Mouse (Mus musculus) left cerebral cortex, postnatal 25 days (tissue): ENCODE measurements around the gene Acvrl1. TPM values are rescaled to one million over a fixed set of nuclear protein-coding genes. Genes with fewer than 3 reads are reported as not detected.

Experiments
- DNase-seq, 2 experiments: peaks; one replicate each; pipeline ENCODE4 v3.0.0; 2022; ENCODE audit warnings: low spot score in 2 of 2, mixed read lengths in 1 of 2
- intact Hi-C: fragments of 180-260 bp; cut with DNase I; formaldehyde crosslinking; loops from one replicate; pipeline ENCODE4 v1.15.1; 2025
- total RNA-seq, 2 experiments: library from RNA; stranded (reverse); gene quantifications; 2 replicates each; pipeline ENCODE4 v1.2.3; 2021

The Acvrl1 gene
- total RNA-seq, 2 experiments from 2014 or later: 12.3 to 12.5 TPM

- intact Hi-C loops: no loop called here
Measured at GRCm38 (mm10) chr15:101163056-101163458, 34.7 kb downstream of the Acvrl1 start.

DNA sequence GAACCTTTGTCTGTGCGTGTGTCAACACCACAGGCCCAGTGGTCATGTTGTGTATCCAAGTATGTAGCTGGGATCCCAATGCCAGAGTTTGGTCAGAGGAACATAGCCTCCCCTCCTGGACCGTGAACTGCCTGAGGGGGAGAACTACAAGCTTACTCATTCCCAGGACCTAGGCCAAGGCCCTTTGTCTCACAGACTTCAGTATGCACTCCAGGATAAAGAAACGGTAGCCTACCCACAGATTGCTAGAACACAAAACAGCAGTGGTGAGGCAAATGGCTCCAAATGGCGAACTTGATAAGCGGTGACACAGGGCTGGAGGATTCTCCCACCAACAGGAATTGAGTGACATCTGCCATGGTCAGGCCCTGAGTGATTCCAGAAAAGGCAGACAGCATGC, 35.5 kb downstream of the Acvrl1 start:
- intact Hi-C loops: no loop called here
- no peak for DNase-seq

More at GRCm38 (mm10) chr15:101163056-101163458, 34.7 kb downstream of the Acvrl1 start:
- DNase-seq: peak in 1 of 2 experiments; percentile 77

DNA sequence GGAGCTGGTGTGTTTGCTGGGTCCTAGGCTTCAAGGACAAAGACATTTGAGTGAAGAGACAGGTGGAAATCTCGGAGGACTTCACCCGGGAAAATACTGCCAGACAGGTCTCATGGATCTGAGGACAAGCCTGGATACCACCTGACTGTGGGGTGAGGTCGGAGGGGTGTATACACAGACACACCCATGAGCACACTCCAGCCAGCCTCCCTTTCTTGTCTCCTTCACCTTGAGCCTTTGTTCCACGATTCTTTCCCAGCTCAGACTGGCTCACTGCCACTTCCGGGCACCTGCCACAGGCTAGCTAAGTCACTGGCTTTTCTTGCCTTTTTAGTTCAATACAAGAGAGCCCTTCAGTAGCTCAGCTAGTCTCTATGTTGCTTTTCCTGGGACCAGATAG, 36.0 kb downstream of the Acvrl1 start:
- no peak for DNase-seq
- intact Hi-C loops: no loop called here

DNA sequence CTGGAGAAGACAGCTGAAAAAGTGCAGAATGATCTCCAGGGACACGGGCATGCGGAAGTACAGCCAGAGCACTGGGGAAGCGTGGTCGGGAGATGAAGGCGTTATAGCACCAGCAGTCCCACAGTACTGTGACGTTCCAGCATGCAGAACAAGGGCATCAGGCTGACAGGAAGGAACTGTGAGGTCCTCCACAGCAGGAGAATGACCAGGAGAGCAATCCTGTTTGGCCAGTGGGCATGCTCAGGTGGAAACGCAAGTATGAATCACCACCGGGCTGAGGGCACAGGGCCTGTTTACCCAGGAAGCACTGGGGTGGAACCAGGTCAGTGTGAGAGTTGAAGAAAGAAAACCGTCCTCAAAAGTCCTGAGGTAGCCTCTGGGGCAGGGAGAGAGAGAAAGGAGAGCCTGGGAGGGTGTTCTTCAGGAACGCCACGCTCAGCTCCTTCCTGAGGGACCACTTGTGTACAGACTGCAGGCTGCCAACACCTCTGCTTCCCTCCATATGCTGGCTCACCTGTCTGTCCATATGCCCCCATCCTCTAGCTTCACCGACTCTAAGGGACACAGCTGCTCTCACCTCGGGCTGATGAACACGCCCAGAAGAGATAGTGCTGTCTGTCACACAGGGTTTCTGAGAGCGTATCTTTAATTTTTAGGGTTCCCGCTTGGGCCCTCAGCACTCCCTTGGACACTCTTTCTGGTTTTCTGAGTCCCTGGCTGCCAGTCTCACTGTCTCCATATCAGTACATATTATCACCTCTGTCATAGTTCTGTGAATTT, 37.5 kb downstream of the Acvrl1 start:
- no peak for DNase-seq
- intact Hi-C loops: no loop called here

DNA sequence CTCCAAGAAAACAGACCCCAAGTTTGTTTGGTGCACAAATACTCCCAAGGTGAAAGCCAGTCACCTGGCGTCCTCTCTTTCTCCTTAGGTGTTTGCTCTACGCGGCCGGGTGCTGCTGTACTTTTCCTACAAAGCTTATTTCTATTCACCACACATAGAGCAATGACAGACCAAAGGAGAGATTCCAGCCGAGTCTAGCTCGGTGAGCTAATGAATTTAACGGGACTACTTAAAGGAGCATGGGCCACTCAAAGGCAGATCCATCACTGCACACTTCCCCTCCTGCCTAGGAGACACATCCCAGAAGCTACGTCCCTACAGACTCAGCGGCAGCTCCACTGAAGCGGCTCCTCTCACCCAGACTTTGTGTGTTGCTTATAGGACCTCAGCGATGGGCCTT, 39.2 kb downstream of the Acvrl1 start:
- intact Hi-C loops: no loop called here
- no peak for DNase-seq

DNA sequence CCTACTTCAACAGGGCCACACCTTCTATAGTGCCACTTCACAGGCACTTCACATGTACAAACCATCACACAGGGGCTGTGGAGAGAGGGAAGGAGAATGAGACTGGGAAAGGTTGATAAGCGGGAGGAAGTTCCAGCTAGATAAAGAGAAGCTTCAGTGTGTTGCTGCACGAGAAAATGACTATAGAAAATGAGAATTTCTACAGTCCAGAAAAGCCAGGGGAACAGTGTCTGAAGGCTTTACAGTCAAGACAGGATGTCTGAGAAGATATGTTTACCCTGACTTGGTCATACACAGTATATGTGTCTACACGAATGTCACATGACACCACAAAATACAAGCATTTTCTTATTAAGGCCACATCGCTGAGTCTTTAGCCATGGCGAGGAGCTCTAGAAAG, 41.6 kb downstream of the Acvrl1 start:
- intact Hi-C loops: no loop called here
- DNase-seq: no peak

GRCm38 (mm10) chr15:101170413-101170980, 42.2 kb downstream of the Acvrl1 start:
- DNase-seq: no peak
- intact Hi-C loops: no loop called here

DNA sequence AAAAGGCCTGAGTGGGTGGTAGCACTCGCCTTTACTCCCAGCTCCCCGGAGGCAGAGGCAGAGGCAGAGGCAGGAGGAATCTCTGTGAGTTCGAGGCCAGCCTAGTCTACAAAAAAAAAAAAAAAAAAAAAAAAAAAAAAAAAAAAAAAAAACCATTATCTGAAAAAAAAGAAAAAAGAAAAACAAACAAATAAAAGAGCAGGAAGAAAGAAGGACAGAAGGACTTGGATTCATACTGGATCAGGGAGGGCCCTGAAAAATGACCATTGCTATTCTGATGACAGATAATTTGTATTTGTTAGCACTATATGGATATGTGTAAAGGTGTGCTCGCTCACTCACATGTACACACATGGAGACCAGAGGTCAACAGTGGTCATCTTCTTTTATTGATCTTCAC, 43.0 kb downstream of the Acvrl1 start:
- no peak for DNase-seq
- intact Hi-C loops: no loop called here

DNA sequence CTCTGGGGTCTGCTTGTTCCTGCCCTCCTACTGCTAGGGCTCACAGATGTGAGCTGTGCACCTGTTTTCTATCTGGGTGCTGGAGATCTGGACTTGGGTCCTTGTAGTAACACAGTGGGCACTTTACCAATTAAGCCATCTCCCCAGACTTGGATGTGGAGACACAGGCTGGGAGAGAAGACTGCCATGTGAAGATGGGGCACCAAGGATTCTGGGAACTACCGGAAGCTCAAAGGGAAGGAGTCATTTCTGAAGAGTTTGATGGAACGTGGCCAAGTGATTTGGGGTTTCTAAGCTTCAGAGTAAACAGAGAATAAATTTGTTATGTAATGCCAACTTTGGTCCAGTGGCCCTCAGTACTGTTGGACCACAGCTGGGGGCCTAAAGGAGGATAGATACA, 43.7 kb downstream of the Acvrl1 start:
- intact Hi-C loops: no loop called here
- no peak for DNase-seq

- DNase-seq: peak; percentile 88 to 90
- intact Hi-C loops: loop anchor here (2.0 kb wide), 1 partner anchor 25 kb away; no protein-coding TSS in a partner anchor
Measured at GRCm38 (mm10) chr15:101173421-101174211, 45.3 kb downstream of the Acvrl1 start, which contains the start of gene Acvr1b. Gene Acvr1b, plus strand, starts transcription at chr15:101174067.

- no peak for DNase-seq
- intact Hi-C loops: loop anchor here (2.0 kb wide), 1 partner anchor 24 kb away; no protein-coding TSS in a partner anchor
Measured at GRCm38 (mm10) chr15:101174294-101175130, 46.2 kb downstream of the Acvrl1 start.

DNA sequence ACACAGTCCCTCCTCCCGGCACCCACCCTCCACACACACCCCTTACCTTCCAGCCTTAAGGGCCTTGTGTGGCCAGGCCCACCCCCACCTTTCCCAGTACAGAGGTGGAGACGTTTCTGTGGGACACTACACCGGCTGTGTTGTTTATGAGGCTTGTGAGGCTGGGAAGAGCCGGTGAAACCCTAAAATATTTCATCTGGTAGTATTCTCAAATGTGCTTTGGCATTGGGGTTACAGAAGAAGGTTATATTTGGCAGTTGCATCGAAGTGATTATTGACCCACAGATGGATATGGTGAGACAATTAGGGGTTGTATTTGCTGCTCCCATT, 46.8 kb downstream of the Acvrl1 start:
- intact Hi-C loops: loop anchor here (2.0 kb wide), 1 partner anchor 24 kb away; no protein-coding TSS in a partner anchor
- DNase-seq: no peak

GRCm38 (mm10) chr15:101175613-101176283, 47.4 kb downstream of the Acvrl1 start:
- intact Hi-C loops: loop anchor here (2.0 kb wide), 2 partner anchors 23 to 29 kb away; no protein-coding TSS in a partner anchor

GRCm38 (mm10) chr15:101176284-101176680, 48.0 kb downstream of the Acvrl1 start:
- no peak for DNase-seq
- intact Hi-C loops: loop anchor here (2.0 kb wide), 1 partner anchor 29 kb away; no protein-coding TSS in a partner anchor

More at GRCm38 (mm10) chr15:101175613-101176283, 47.4 kb downstream of the Acvrl1 start:
- DNase-seq: peak in 1 of 2 experiments; percentile 59

GRCm38 (mm10) chr15:101176795-101177691, 48.7 kb downstream of the Acvrl1 start:
- peak in 1 of 2 experiments; percentile 40 for DNase-seq
- intact Hi-C loops: loop anchor here (2.0 kb wide), 1 partner anchor 30 kb away; no protein-coding TSS in a partner anchor

DNA sequence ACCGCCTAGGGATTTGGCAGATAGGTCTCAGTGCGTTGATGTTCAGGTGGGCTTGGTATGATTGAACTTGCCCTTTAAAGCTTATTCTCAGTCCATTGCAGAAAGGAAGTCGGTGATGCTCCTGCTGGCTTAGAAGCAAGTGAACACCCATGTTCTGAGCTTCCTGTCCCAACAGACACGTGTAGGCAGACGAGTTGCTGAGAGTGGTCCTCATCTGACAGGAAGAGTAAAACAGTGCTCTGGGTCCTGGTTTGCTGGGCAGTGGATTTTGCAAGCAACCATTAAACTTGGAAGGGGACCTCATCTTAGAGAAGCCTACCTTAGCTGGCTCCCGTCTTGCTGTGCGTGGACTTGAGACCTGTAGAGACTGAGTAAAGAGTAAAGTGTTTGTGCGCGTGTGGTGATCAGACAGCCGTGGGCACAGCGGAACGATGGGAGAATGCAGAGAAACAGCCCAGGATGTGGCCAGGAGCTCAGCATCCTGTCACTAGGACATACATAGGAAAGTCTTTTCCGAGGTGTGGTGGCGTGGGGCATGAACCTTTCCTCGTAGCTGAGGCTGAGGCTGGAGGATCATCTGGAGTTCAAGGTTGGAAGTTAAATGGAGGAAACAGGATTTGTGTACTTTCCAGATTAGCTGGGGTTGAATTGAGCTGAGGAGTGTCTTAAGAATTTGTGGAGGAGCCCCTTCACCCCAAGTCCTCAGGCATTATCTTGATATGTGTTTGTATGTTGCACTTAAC, 52.2 kb downstream of the Acvrl1 start:
- DNase-seq: no peak
- intact Hi-C loops: no loop called here

GRCm38 (mm10) chr15:101181106-101181466, 52.8 kb downstream of the Acvrl1 start:
- intact Hi-C loops: no loop called here
- DNase-seq: no peak
